Mouse (Mus musculus): ENCODE measurements around the gene Myo1g.

DNA sequence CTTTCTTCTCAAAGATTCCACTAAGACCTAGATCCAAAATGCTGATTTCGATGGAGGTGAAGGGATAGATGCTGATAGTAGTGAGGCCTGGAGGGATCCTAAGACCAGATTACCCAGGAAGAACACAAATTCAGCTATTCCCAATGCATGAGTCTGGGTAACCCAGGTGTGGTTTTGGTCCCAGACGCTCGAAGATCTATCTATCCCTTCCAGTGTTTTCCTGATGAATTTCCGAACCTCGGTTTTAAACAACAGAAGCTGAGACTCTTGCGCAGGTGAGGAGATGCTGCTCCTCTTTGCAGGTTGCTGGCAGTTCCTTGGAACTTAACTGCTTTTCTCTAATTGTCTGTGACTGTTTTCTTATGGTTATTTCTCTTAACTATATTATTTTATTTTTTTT is 46.4 kb downstream of the Myo1g start:
- TF ChIP-seq CTCF (IDR thresholded peaks at IDR 0.05; ENCODE audit: extremely low read depth, insufficient read depth, insufficient read length, insufficient replicate concordance) (no peak), POLR2A (IDR thresholded peaks at IDR 0.05; ENCODE audit: low read depth, low read length) (no peak)
